Mouse (Mus musculus): ENCODE results near the gene Fam187a. TPM values are rescaled to one million over a fixed set of nuclear protein-coding genes. Genes with fewer than 3 reads are reported as not detected.

Fam187a gene
- total and polyA plus RNA-seq, 3 experiments, result 0.08 TPM; not detected in 1

- peaks cover 11% of the 10 kb centered on the region for H3K79me2 ChIP-seq (ENCODE audit: control insufficient read depth, insufficient read depth, low read length, poor library complexity)
- H3K27me3 ChIP-seq (ENCODE audit: control insufficient read depth in 1 of 2, insufficient read depth in 2 of 2, low read length in 2 of 2), result no peaks in the 10 kb centered on the region
- no peak for TF ChIP-seq ZNF384 (IDR thresholded peaks at IDR 0.05; ENCODE audit: low read depth, low read length)
- no peak for TF ChIP-seq USF1 (IDR thresholded peaks at IDR 0.05; ENCODE audit: low read depth, low read length)
- no peak for TF ChIP-seq POLR2AphosphoS5 (IDR thresholded peaks at IDR 0.05; ENCODE audit: borderline replicate concordance, low read depth, low read length)
- no peak for TF ChIP-seq MAZ (IDR thresholded peaks at IDR 0.05; ENCODE audit: low read depth, low read length)
- TF ChIP-seq CTCF (IDR thresholded peaks at IDR 0.05 in 2 of 3, conservative IDR thresholded peaks at IDR 0.05 in 1 of 3; ENCODE audit: control insufficient read depth in 1 of 3, insufficient read depth in 1 of 3, low read depth in 2 of 3, low read length in 3 of 3, poor library complexity in 1 of 3, severe bottlenecking in 1 of 3), result no peak
- TF ChIP-seq CHD1 (IDR thresholded peaks at IDR 0.05; ENCODE audit: low read depth, low read length), result no peak
- TF ChIP-seq ELF1 (IDR thresholded peaks at IDR 0.05; ENCODE audit: low read depth, low read length), result no peak
- TF ChIP-seq UBTF (IDR thresholded peaks at IDR 0.05; ENCODE audit: borderline replicate concordance, insufficient read depth, low read depth, low read length), result no peak
- DNase-seq (ENCODE audit: low read depth, low spot score), result no peak
- H3K4me3 ChIP-seq (ENCODE audit: control insufficient read depth in 1 of 2, insufficient read depth in 1 of 2, low read depth in 2 of 2, low read length in 2 of 2), result no peak overlapping the region
- no peaks in the 10 kb centered on the region for H3K9me3 ChIP-seq (replicated peaks; ENCODE audit: insufficient read depth, low read length)
- no peak overlapping the region for H3K9ac ChIP-seq (ENCODE audit: control insufficient read depth, low read depth, low read length, poor library complexity, severe bottlenecking)
- no peak overlapping the region for H3K27ac ChIP-seq (ENCODE audit: control insufficient read depth, low read depth, low read length)
- H3K36me3 ChIP-seq (ENCODE audit: control insufficient read depth in 1 of 2, insufficient read depth in 2 of 2, low read length in 2 of 2), result peaks cover 2 to 29% of the 10 kb centered on the region in 2 experiments; a peak in 3 of 4 replicates
- no peaks in the 10 kb centered on the region; a peak in 1 of 4 replicates for H3K4me1 ChIP-seq (ENCODE audit: control insufficient read depth in 1 of 2, insufficient read depth in 2 of 2, low read length in 2 of 2)
Measured at GRCm38 (mm10) chr11:102915380-102915779, 30.4 kb downstream of the Fam187a start.

DNA sequence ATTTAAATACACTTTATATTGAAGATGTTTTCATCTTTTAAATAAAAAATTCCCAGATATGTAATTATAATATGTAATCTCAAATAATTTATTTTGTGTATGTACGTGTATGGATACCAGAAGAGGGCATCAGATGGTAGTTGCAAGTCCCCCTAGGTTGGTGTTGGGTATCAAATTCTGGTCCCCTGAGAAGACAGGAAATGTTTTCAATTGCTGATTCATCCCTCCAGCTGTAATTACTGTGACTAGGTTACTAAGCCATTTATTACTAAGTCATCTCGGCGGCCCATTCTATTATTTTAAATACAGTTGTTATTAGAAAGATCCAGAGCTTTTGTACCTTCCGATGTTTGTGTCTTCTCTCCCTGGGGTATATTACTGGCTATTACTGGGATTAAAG, 33.1 kb downstream of the Fam187a start:
- no peak overlapping the region for H3K4me3 ChIP-seq (ENCODE audit: control insufficient read depth in 1 of 2, insufficient read depth in 1 of 2, low read depth in 2 of 2, low read length in 2 of 2)
- peaks cover 4 to 28% of the 10 kb centered on the region in 2 experiments for H3K36me3 ChIP-seq (ENCODE audit: control insufficient read depth in 1 of 2, insufficient read depth in 2 of 2, low read length in 2 of 2)
- no peak overlapping the region for H3K27ac ChIP-seq (ENCODE audit: control insufficient read depth, low read depth, low read length)
- DNase-seq (ENCODE audit: low read depth, low spot score), result peak; percentile 23
- H3K9me3 ChIP-seq (replicated peaks; ENCODE audit: insufficient read depth, low read length), result no peaks in the 10 kb centered on the region
- H3K27me3 ChIP-seq (ENCODE audit: control insufficient read depth in 1 of 2, insufficient read depth in 2 of 2, low read length in 2 of 2), result no peaks in the 10 kb centered on the region
- peaks cover 0 to 2% of the 10 kb centered on the region in 2 experiments; a peak in 2 of 4 replicates for H3K4me1 ChIP-seq (ENCODE audit: control insufficient read depth in 1 of 2, insufficient read depth in 2 of 2, low read length in 2 of 2)
- TF ChIP-seq TAL1 (IDR thresholded peaks at IDR 0.05; ENCODE audit: low read length) (no peak), ETS1 (IDR thresholded peaks at IDR 0.05; ENCODE audit: low read depth, low read length) (peak; percentile 29; the same call in 1 of the 2 replicates)
- H3K79me2 ChIP-seq (ENCODE audit: control insufficient read depth, insufficient read depth, low read length, poor library complexity), result peaks cover 38% of the 10 kb centered on the region
- H3K9ac ChIP-seq (ENCODE audit: control insufficient read depth, low read depth, low read length, poor library complexity, severe bottlenecking), result no peak overlapping the region

GRCm38 (mm10) chr11:102921491-102921890, 36.5 kb downstream of the Fam187a start:
- peaks cover 52% of the 10 kb centered on the region for H3K79me2 ChIP-seq (ENCODE audit: control insufficient read depth, insufficient read depth, low read length, poor library complexity)
- no peak for TF ChIP-seq MAFK (IDR thresholded peaks at IDR 0.05; ENCODE audit: borderline replicate concordance, low read depth, low read length)
- TF ChIP-seq HCFC1 (IDR thresholded peaks at IDR 0.05; ENCODE audit: low read depth, low read length), result no peak
- no peak for TF ChIP-seq CTCF (IDR thresholded peaks at IDR 0.05 in 2 of 3, conservative IDR thresholded peaks at IDR 0.05 in 1 of 3; ENCODE audit: control insufficient read depth in 1 of 3, insufficient read depth in 1 of 3, low read depth in 2 of 3, low read length in 3 of 3, poor library complexity in 1 of 3, severe bottlenecking in 1 of 3)
- no peak for TF ChIP-seq TBP (IDR thresholded peaks at IDR 0.05; ENCODE audit: low read depth, low read length)
- no peak; a peak in 1 of 4 replicates for TF ChIP-seq POLR2A (IDR thresholded peaks at IDR 0.05; ENCODE audit: control insufficient read depth in 1 of 2, insufficient read depth in 1 of 2, low read depth in 1 of 2, low read length in 2 of 2, poor library complexity in 1 of 2)
- TF ChIP-seq MEF2A (IDR thresholded peaks at IDR 0.05; ENCODE audit: extremely low read depth, insufficient replicate concordance, low read depth, low read length, poor library complexity, severe bottlenecking), result no peak
- no peak for TF ChIP-seq USF1 (IDR thresholded peaks at IDR 0.05; ENCODE audit: low read depth, low read length)
- TF ChIP-seq GATA1 (IDR thresholded peaks at IDR 0.05; ENCODE audit: low read depth, low read length), result no peak
- TF ChIP-seq SIN3A (IDR thresholded peaks at IDR 0.05; ENCODE audit: low read length), result no peak
- TF ChIP-seq TAL1 (IDR thresholded peaks at IDR 0.05; ENCODE audit: low read length), result no peak
- TF ChIP-seq NRF1 (IDR thresholded peaks at IDR 0.05; ENCODE audit: insufficient read depth, low read depth, low read length, poor library complexity, severe bottlenecking), result no peak
- no peak for TF ChIP-seq CHD2 (IDR thresholded peaks at IDR 0.05; ENCODE audit: low read length)
- no peak for TF ChIP-seq POLR2AphosphoS2 (IDR thresholded peaks at IDR 0.05; ENCODE audit: low read length)
- no peak for TF ChIP-seq RCOR1 (IDR thresholded peaks at IDR 0.05; ENCODE audit: low read depth, low read length)
- no peak for TF ChIP-seq JUND (IDR thresholded peaks at IDR 0.05; ENCODE audit: low read depth, low read length)
- no peak for TF ChIP-seq ZC3H11A (IDR thresholded peaks at IDR 0.05; ENCODE audit: low read depth, low read length)
- no peak for TF ChIP-seq ZKSCAN1 (IDR thresholded peaks at IDR 0.05; ENCODE audit: low read depth, low read length)
- no peak for TF ChIP-seq ELF1 (IDR thresholded peaks at IDR 0.05; ENCODE audit: low read depth, low read length)
- TF ChIP-seq ETS1 (IDR thresholded peaks at IDR 0.05; ENCODE audit: low read depth, low read length), result no peak
- no peak for TF ChIP-seq CHD1 (IDR thresholded peaks at IDR 0.05; ENCODE audit: low read depth, low read length)
- DNase-seq (ENCODE audit: low read depth, low spot score), result no peak
- no peaks in the 10 kb centered on the region for H3K27me3 ChIP-seq (ENCODE audit: control insufficient read depth in 1 of 2, insufficient read depth in 2 of 2, low read length in 2 of 2)
- H3K27ac ChIP-seq (ENCODE audit: control insufficient read depth, low read depth, low read length), result no peak overlapping the region
- H3K9me3 ChIP-seq (replicated peaks; ENCODE audit: insufficient read depth, low read length), result no peaks in the 10 kb centered on the region
- H3K9ac ChIP-seq (ENCODE audit: control insufficient read depth, low read depth, low read length, poor library complexity, severe bottlenecking), result no peak overlapping the region
- peaks cover 11 to 14% of the 10 kb centered on the region in 2 experiments for H3K36me3 ChIP-seq (ENCODE audit: control insufficient read depth in 1 of 2, insufficient read depth in 2 of 2, low read length in 2 of 2)
- peaks cover 3 to 9% of the 10 kb centered on the region in 2 experiments; a peak in 3 of 4 replicates for H3K4me1 ChIP-seq (ENCODE audit: control insufficient read depth in 1 of 2, insufficient read depth in 2 of 2, low read length in 2 of 2)
- H3K4me3 ChIP-seq (ENCODE audit: control insufficient read depth in 1 of 2, insufficient read depth in 1 of 2, low read depth in 2 of 2, low read length in 2 of 2), result no peak overlapping the region

Measured in MEL (cell line).